Mouse (Mus musculus) heart, postnatal 25 days (tissue): ENCODE results near the gene Abca7. TPM values are rescaled to one million over a fixed set of nuclear protein-coding genes. Genes with fewer than 3 reads are reported as not detected.
"Not testable (repeated sequence)": the region's sequence is repeated elsewhere in the genome, so short reads cannot be mapped to it uniquely, and the experiment has no call there.

Experiments used
- DNase-seq: peaks from one replicate; pipeline ENCODE4 v3.0.0; 2022; ENCODE audit warnings: low spot score
- intact Hi-C: fragments of 180-260 bp; cut with DNase I; formaldehyde crosslinking; loops from one replicate; pipeline ENCODE4 v1.15.1; 2025
- total RNA-seq, 2 experiments: library from RNA; stranded (reverse); gene quantifications; 2 replicates each; pipeline ENCODE4 v1.2.3; 2021

Abca7 gene
- 1 to 10 TPM; 6.5 to 6.7 TPM for total RNA-seq

DNA sequence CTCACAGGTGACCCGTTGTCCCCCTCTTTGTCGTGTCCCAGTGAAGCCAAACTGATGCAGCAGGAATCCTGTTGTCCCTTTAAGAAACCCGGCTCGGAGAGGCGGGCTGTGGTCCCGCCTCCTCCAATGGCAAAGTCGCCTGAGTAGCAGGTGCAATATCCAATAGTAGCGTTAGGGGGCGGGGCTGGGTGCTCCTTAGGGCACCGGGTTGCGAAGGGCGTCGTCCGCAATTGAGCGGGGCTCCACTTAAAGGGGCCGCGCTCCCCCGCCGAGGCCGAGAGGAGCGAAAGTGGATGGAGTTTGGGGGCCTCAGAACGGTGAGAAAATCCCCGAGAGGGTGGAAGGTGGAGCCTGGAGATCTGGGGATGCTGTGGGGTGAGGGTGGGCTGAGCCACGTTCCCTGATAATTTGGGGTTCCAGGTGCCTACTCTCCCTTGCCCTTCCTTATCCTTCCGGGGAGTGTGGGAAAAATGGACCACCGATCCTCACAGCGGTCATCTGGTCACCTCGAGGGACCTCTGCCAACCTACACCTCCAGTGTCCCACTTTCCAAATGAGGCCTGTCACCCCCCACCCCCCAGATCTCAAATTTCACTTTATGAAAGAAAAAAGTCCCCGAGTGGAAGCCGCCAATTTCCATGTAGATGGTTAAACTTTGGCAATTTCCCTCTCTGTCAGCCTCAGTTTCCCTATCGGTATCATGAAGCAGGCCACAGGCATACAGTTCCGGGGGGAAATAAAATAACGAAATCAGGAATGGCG, at the start of gene Abca7:
Abca7 (plus strand) TSS at position 223 of the 762 bp plus-strand sequence.
- intact Hi-C loops: loop anchor here (5.0 kb wide), 1 partner anchor 36 kb away; no protein-coding TSS in a partner anchor
- DNase-seq: peak; percentile 92

DNA sequence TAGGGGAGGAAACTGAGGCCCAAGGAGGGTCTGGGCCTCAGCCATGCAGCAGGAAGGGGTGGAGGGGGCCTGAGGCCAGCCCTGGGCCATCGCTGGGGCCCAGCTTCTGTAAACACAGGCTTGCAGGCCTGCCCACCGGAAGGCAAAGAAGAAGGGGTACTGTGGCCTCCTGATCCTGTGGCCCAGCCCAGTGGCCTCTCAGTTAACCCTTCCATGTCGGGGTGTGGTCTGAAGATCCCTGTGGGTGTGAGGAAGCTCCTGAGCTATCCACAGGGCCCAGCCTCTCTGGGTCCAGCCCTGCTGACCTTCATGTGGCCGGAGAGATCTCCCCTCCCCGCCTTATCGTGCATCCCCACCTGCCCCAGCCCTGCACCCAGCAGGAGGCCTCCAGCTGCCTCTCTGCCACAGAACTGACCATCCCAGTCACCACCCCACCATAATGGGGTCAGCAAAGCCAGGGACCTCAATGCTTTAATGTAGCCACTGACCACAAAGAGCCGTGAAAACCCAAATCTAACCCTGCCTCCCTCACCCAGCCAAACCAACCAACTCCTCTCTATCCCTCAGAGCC, 49.5 kb upstream of the Abca7 start:
- DNase-seq: no peak
- intact Hi-C loops: no loop called here

DNA sequence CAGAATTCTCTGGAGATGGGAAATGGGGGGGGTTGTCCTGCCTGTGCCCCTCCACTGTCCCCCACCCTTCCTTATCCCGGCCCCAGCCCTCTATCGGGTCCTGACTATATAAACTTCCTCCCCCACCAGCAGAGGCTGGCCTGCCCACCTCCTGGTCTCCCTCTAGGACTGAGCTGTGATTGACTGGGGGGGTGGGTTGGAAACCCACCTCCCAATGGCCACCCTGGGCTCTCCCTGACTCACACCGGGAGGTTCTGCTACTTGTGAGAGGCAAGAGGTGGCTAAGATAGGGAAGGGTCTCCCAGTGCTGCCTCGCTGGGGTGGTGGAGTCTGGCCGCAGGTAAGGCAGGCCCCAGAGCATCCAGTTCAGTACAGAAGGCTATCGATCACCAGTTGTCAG, 48.8 kb upstream of the Abca7 start:
- DNase-seq: no peak
- intact Hi-C loops: no loop called here

DNA sequence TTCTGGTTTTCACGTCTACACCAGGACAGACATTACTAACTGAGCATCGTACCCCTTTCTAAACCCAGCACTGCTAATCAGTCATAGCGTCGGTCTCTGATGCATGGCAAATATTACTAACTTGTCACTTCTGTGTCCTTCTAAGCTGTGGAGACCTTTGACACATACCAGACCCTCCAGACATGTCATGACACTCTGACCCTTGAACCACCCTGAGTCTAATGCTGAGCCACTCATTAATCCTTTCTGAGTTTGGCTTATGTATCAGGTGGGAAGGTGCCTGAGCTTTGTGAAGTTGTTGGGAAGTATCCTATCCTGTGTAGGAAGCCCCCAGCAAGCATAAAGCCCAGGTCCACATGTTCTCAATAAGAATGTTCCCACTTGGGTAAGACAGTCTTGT, 46.4 kb upstream of the Abca7 start:
- intact Hi-C loops: no loop called here
- no peak for DNase-seq

DNA sequence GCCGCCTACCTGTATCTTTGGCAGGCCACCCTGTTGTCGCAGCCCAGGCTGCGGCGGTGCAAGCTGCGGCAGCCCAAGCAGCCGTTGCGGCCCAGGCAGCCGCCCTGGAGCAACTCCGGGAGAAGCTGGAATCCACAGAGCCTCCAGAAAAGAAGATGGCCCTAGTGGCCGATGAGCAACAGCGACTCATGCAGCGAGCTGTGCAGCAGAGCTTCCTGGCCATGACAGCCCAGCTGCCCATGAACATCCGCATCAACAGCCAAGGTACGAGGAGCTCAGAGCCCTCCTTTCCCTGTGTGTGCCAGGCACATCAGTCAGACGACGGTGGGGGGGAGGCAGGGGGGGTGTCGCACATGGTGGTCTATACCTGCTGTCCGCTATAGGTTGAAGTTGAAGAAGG, 45.6 kb upstream of the Abca7 start:
- DNase-seq: no peak
- intact Hi-C loops: no loop called here

DNA sequence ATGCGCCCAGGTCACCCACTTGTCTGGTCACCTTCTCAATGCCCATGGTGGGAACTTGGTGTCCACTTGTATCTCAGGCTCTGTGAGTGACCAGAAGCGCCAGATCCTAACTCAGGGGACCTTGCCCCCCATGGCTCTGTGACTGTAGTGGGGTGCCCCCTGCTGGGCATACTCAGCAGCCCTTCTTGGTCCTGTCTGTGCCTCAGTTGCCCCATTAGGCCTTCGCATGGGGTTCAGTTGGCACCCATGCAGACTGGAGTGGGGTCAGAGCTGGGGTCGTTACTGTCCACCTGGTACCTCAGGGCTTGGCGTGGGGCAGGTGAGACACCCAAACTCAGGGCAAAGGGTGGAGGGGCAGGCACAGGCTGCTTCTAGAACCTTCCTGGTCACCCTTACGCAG, 42.3 kb upstream of the Abca7 start:
- intact Hi-C loops: loop anchor here (2.0 kb wide), 1 partner anchor 61 kb away; no protein-coding TSS in a partner anchor
- DNase-seq: no peak

DNA sequence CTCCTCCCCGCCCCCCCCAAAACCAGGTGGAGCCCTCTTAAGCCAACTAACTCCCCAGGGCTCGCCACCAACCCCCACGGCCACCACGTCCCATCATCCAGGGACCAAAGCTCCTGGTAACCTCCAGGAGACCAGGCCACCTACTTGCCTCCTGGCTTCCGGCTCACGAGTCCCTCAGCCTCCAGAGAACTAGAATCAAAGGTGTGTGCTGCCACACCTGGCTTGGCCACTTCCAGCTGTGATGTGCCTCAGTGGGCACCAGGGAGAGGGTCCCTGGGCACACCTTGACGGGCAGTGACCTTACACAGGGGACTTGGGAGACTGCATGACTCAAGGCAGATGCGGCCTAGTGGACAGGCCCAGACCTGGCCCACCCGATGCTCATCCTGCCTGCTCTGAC, 40.6 kb upstream of the Abca7 start:
- intact Hi-C loops: loop anchor here (2.0 kb wide), 2 partner anchors 63 to 121 kb away; no protein-coding TSS in a partner anchor

DNA sequence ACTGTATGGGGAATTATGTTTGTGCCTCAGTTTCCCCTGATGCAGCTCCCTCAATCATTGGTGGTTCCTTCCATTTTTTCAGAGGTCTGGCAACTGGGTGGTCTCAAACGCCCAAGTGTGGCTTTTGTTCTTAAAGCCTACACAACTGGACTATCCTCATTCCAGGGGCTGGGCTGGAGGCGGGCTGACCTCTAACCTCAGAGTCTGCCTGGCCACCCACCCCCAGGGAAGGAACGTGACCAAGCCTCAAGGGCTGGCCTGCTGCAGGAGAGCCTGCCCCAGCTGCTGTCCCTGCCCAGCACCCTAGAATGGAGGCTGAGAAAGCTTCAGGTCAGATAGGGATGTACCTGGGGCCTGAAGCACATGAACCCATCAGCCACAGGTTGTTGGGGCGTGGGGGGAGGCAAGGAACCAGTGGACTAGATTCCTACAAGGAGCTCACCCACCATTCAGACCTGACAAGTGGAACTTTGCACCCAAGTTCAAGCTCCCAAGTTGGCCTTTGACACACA, 39.6 kb upstream of the Abca7 start:
- intact Hi-C loops: loop anchor here (2.0 kb wide), 1 partner anchor 122 kb away; no protein-coding TSS in a partner anchor
- no peak for DNase-seq

More for the DNA sequence above, 40.6 kb upstream of the Abca7 start:
- no peak for DNase-seq

DNA sequence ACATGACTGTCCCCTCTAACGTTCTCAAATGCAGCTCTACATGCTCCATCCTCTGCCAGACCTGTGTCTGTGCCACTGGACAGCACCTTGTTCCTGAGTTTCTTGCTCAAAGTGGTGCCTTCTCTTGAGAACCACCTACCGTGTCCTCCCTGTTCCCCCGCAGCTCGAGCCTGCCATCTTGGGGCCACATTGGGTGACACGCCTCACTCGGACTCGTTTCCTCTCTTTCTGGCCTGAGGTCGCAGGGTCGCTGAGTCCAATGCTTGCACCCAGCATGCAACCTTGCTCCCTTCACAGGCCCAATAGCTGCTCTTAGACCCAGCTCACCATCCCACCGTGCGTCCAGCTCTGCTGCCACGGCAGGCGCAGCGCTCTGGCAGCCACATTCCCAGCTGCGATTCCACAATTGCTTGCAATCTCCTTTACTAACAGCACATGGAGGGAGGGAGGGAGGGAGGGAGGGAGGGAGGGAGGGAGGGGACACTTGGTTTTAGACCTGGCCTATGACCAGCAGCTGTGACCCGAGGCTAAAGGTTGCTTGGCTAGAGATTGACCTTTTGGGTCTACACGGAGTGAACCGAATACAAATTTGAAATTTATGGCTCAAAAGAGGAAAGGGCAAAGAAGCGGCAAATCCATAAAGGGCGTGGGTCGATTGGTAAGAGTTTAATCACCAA, 38.0 kb upstream of the Abca7 start:
- intact Hi-C loops: loop anchor here (1.0 kb wide), 1 partner anchor 33 kb away; no protein-coding TSS in a partner anchor

DNA sequence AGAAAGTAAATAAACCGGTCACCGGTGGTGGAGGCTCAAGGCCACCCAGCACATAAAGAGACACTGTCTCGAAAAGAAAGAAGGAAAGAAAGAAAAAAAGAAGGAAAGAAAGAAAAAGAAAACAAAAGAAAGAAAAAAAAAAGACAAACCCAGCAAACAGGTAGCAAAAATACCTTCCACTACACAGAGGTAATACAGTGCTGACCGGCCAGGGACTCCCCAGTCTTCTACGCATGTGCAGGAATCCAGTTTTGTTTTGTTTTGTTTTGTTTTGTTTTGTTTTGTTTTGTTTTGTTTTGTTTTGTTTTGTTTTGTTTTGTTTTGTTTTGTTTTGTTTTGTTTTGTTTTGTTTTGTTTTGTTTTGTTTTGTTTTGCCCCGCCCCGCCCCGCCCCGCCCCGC, 36.9 kb upstream of the Abca7 start:
- intact Hi-C loops, DNase-seq: not testable (repeated sequence)

More for the DNA sequence above, 38.0 kb upstream of the Abca7 start:
- peak; percentile 59 for DNase-seq

DNA sequence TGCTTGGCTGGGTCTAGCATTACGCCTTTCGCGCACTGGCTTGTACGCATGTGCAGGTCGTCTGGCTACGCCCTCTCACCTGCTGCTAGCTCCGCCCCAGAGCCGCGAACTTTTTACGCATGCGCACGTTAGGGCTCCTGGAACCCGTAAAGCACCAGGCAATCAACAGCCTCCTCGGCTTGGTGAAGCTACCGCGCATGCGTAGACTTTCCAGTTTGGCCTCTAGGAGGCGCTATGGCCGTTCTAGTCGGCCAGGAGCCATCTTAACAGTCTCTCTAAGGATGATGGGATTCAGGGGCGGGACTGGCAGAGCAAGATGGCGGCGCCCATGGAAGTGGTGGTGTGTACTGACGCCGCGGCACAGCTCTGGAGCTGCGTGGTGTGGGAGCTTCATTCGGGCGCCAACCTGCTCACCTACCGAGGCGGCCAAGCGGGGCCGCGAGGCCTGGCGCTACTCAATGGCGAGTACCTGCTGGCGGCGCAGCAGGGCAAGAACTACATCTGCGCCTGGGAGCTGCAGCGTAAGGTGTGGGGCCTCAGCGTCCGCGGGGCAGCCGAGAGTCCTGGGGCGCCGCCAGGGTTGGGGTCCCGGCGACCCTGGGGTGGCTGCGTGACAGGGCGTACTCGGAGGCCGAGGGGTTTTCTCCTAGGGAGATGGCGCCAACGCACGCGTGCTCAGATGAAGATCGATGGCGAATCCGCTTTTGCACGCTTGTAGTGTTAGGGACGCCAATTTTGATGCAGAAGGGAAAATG, 36.3 kb upstream of the Abca7 start, which contains the start of gene Wdr18:
Wdr18 (plus strand) TSS at position 306 of the 755 bp plus-strand sequence.
- peak; percentile 99 for DNase-seq
- intact Hi-C loops: loop anchor here (1.0 kb wide), 1 partner anchor 23 kb away; no protein-coding TSS in a partner anchor

DNA sequence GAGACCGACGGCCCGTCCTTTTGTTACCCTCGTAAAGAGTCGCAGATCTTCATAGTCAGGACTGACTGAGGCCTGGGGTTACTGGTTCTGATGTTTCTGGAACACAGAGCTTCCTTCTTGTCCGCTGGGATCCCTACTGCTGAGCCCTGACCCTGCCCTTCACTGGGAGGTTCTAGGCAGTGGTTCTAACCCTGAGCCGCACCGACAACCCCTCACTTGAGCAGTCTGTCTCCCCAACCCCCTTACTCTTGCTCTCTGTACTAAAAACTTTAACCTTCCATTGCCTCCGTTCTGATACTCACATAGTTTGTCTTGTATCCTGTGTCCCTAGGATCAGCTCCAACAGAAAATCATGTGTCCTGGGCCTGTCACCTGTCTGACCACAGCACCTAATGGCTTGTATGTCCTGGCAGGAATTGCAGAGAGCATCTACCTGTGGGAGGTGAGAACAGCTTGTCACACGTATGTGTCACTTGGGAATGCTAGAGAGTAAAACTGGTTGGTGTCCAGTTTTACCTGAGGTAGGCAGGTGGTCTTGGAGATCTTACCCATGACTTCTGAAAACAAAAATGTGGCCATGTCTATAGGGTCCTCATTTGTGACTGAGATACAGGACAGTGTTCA, 35.5 kb upstream of the Abca7 start:
- DNase-seq: no peak
- intact Hi-C loops: loop anchor here (1.0 kb wide), 1 partner anchor 23 kb away; no protein-coding TSS in a partner anchor

DNA sequence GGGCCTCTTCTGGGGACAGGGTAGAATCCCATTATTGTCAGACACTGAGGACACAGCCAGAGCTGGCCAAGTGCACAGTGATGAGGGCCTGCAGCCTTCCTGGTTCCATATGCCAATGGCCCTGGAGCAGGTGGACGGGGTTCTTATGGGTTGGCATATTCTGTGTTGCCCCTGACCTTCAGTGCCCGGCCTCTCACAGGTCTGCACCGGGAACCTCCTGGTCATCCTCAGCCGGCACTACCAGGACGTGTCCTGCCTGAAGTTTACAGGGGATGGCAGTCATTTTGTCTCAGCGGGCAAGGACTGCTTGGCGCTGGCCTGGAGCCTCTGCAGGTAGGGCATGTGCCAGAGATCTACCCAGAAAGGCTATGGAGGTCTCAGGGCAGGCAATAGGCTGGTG, 31.6 kb upstream of the Abca7 start:
- intact Hi-C loops: no loop called here
- DNase-seq: no peak

DNA sequence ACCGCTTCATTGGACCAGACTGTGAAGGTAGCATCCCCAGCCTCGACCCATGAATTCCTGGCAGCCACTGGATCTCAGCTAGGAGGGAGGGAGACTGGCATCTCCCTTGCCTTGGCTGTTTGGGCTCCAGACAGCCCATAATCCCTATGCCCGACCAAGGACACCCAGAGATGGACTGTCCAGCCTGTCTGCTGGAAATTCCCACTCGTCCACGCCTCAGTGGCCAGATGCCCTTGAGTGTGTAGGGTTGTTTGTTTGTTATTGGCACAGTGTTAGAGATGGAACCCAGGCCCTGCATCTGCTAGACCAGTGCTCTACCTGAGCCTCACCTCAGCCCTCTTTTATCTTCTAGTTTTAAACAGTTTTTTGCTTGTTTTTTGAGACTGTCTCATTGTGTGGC, 31.0 kb upstream of the Abca7 start:
- DNase-seq: no peak
- intact Hi-C loops: no loop called here

DNA sequence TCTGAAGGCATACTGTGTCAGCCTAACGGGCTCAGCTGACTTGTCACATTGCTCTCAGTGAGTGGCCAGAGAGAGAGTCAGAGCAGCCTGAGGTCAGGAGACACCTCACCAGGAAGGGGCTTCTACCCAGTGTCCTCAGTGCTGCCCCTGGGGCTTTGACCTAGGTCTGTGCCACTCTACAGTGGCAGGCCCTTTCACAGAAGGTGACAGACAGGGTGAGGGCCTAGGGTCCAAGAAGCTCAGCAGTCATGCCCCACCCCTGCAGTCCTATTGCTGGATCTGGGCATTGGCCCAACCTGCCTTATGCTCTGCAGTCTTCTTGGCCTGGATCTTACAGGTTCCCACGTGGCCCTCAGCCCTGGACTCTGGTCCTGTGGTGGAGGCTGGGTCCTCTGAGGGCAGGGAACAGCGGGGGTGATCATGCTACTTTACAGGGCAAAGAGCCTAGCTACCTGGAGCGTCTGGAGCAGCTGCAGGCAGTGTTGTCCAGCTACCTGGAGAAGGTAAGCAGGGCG, 29.4 kb upstream of the Abca7 start:
- no peak for DNase-seq

DNA sequence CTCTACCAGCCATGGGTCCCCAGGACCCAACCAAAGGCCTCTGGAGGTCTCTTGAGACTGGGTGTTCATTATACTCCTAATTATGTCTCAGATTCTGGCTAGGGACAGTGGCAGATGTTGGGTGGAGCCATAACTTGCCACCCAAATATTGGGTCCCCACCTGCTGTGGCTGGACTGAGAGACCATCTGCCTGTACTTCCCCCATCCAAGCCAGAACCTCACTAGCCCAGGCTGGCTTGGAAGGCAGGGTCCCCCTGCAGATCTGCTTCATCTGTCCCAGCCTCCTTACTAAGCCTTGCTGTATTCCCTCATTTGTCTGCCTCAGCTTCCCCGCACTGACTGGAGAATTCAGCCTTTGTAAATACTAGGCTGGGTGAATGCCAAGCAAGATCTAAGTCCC, 28.1 kb upstream of the Abca7 start:
- intact Hi-C loops: no loop called here
- no peak for DNase-seq

More for the DNA sequence above, 29.4 kb upstream of the Abca7 start:
- intact Hi-C loops: no loop called here

DNA sequence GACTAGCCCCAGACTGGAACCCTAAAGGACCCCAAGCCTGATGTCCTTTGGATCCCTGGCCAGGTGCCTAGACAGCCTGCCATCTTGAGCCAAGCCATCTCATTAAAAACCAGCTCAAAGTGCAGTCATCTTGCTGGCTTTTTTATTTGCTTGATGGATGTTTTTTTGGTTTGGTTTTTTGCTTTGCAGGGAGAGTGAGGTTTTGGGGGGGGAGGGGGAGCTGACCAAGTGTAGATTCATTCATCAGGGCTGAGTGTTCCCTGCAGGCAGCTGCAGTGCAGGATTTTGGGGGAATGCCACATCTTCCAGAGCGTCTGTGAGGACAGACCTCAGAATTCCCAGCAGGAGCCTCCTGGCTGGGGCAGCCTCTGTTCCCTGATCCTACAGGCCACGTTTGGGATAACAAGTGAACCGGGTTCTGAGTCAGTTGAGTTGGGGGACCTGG, 27.1 kb upstream of the Abca7 start:
- DNase-seq: no peak
- intact Hi-C loops: no loop called here

DNA sequence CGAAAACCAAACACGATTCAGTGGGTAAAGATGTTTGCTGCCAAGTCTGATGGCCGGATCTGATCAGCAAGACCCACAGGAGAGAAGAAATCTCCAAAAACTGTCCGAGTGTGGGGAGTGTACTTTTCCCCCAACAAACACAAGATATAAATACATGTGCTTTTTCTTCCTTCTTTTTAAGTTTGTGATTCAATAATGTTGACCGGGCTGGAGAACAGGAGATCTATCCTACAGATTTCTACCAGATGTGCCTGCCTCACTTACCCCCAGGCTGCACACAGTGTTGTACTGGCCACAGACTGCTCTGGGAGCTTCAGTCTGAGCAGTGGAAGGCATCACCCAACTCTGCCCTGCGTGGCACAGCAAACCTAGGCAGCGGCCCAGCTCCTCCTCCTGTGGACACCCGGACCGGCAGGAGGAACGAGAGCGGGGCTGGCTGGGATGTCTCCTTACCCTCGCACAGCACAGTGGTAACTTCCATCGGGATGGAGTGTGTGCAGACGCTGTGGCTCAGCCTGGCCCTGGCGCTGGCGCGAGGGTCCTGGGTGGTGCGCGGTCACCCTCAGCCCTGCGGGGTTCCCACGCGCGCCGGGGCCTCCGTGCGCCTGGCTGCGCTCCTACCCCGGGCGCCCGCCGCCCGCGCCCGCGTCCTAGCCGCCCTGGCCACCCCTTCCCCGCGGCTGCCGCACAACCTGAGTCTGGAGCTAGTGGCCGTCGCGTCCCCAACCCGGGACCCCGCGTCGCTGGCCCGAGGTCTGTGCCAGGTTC, 25.7 kb upstream of the Abca7 start, which contains the start of gene Grin3b:
Grin3b (plus strand) TSS at position 301 of the 768 bp plus-strand sequence.
- DNase-seq: no peak
- intact Hi-C loops: no loop called here
